Comparison of ENCODE assay signal across 1 mouse cellular context in genomic region chr11:75145841-75146240, GRCm38 (mm10).
TF ChIP-seq lines count a peak whose summit lies in the region.

No protein-coding gene starts in this region.

TF ChIP-seq in MEL, 35 proteins besides CTCF, POLR2A, EP300 and RAD21 (continued from another document):
- TF ChIP-seq ZNF384 (IDR thresholded peaks at IDR 0.05; ENCODE audit: low read depth, low read length) (peak; percentile 72; the same call in 1 of the 2 replicates), SIN3A (IDR thresholded peaks at IDR 0.05; ENCODE audit: low read length) (no peak), CHD1 (IDR thresholded peaks at IDR 0.05; ENCODE audit: low read depth, low read length) (no peak), MYB (IDR thresholded peaks at IDR 0.05; ENCODE audit: low read depth, low read length) (no peak)
TF ChIP-seq in MEL: peak in this region for 1.
